Mouse (Mus musculus) lung, postnatal 0 days (tissue): ENCODE results near the gene Ror1.

ENCODE experiments used
- CTCF ChIP-seq: IDR thresholded peaks from 2 replicates; pipeline ENCODE4 v1.5.1; 2016; ENCODE audit warnings: antibody characterized with exemption, mild to moderate bottlenecking
- EP300 ChIP-seq: IDR thresholded peaks from 2 replicates; pipeline ENCODE4 v1.6.1; 2016; ENCODE audit warnings: antibody characterized with exemption, mild to moderate bottlenecking, control low read depth

DNA sequence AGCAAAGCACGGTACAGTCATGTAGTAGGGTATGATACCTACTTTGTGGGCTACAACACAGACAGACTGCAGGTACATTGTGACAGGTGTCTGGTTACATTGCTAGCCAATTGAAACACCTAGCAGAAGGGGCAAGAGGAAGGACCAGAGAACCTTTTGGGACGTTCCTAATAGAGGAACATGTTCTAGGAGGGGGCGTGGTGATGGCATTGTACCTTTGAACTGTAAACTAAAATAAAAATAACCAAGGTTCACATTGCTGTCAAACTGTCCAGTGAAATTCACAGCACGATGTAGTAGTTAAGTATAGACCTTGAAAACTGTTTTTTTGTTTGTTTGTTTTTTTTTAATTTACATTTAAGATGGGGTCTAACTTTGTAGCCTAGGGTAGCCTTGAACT, 40.5 kb downstream of the Ror1 start:
- TF ChIP-seq CTCF (no peak), EP300 (no peak)
